Mouse (Mus musculus) CH12.LX (cell line): ENCODE results near the gene Sfxn5. TPM values are rescaled to one million over a fixed set of nuclear protein-coding genes. Genes with fewer than 3 reads are reported as not detected.

Experiments
- DNase-seq: peaks from one replicate; pipeline ENCODE4 v3.0.0-alpha.2; 2013; ENCODE audit errors: extremely low read depth
- H3K27ac ChIP-seq: 2 replicates; pipeline ENCODE4 v1.5.1; 2012; ENCODE audit warnings: low read depth, mild to moderate bottlenecking, control low read depth, moderate library complexity; ENCODE audit not compliant: insufficient read depth
- H3K27me3 ChIP-seq: replicated peaks from 2 replicates; pipeline ENCODE3; 2012; ENCODE audit warnings: inconsistent platforms
- H3K36me3 ChIP-seq, 2 experiments: replicated peaks in 1 of 2; 2 replicates each; pipeline versions ENCODE3 to v1.6.1; 2012; ENCODE audit warnings: inconsistent platforms in 1 of 2, low read length in 1 of 2, mild to moderate bottlenecking in 1 of 2, mixed read lengths in 1 of 2, moderate library complexity in 1 of 2; ENCODE audit not compliant: control insufficient read depth in 1 of 2, insufficient read depth in 1 of 2
- H3K4me1 ChIP-seq, 2 experiments: 2 replicates each; pipeline ENCODE4 v1.6.1; 2012; ENCODE audit warnings: inconsistent platforms in 1 of 2, moderate library complexity in 1 of 2; ENCODE audit not compliant: insufficient read depth in 2 of 2, control insufficient read depth in 1 of 2
- H3K4me2 ChIP-seq: 2 replicates; pipeline ENCODE4 v1.6.1; 2012; ENCODE audit warnings: low read depth, mild to moderate bottlenecking, control low read depth; ENCODE audit not compliant: poor library complexity, insufficient read depth, severe bottlenecking
- H3K4me3 ChIP-seq, 3 experiments: fragments of 150-350 bp in 1 of 3; sonication (generic) in 1 of 3; replicated peaks in 1 of 3; 2 replicates each; pipeline versions ENCODE3 to v1.5.1; 2011 to 2012; ENCODE audit warnings: low read depth in 2 of 3, low read length in 2 of 3, mild to moderate bottlenecking in 2 of 3, moderate library complexity in 2 of 3, control low read depth in 1 of 3, improper control_type of control experiment in 1 of 3, inconsistent platforms in 1 of 3, mixed read lengths in 1 of 3; ENCODE audit not compliant: poor library complexity in 1 of 3
- H3K79me2 ChIP-seq: replicated peaks from 2 replicates; pipeline ENCODE4 v1.6.1; 2012; ENCODE audit warnings: mild to moderate bottlenecking, moderate library complexity; ENCODE audit not compliant: control insufficient read depth, poor library complexity, insufficient read depth, severe bottlenecking; ENCODE audit errors: extremely low read depth
- H3K9ac ChIP-seq: 2 replicates; pipeline ENCODE4 v1.6.1; 2012; ENCODE audit warnings: low read depth, mild to moderate bottlenecking, control low read depth, moderate library complexity; ENCODE audit not compliant: insufficient read depth
- H3K9me3 ChIP-seq: replicated peaks from 2 replicates; pipeline ENCODE3; 2012; ENCODE audit warnings: low read length, inconsistent platforms, mixed read lengths
- ETS1 ChIP-seq: conservative IDR thresholded peaks from 2 replicates; pipeline ENCODE4 v1.6.1; 2012; ENCODE audit warnings: low read depth, mild to moderate bottlenecking, inconsistent platforms, low read length, improper control_type of control experiment, moderate library complexity
- HCFC1 ChIP-seq: IDR thresholded peaks from 2 replicates; pipeline ENCODE4 v1.6.1; 2012; ENCODE audit warnings: low read depth, mild to moderate bottlenecking, inconsistent platforms, low read length, improper control_type of control experiment
- KAT2A ChIP-seq: IDR thresholded peaks from 2 replicates; pipeline ENCODE4 v1.6.1; 2012; ENCODE audit warnings: low read length, improper control_type of control experiment, inconsistent platforms; ENCODE audit not compliant: insufficient replicate concordance
- MAFK ChIP-seq: IDR thresholded peaks from 2 replicates; pipeline ENCODE4 v1.6.1; 2011; ENCODE audit warnings: low read length, improper control_type of control experiment; ENCODE audit not compliant: insufficient replicate concordance
- MAX ChIP-seq: IDR thresholded peaks from 2 replicates; pipeline ENCODE4 v1.6.1; 2011; ENCODE audit warnings: low read length, improper control_type of control experiment
- MAZ ChIP-seq: IDR thresholded peaks from 2 replicates; pipeline ENCODE4 v1.6.1; 2012; ENCODE audit warnings: low read depth, mild to moderate bottlenecking, inconsistent platforms, low read length, improper control_type of control experiment, moderate library complexity
- MXI1 ChIP-seq: IDR thresholded peaks from 2 replicates; pipeline ENCODE4 v1.6.1; 2011; ENCODE audit warnings: mild to moderate bottlenecking, low read depth, low read length, improper control_type of control experiment
- MYC ChIP-seq: IDR thresholded peaks from 2 replicates; pipeline ENCODE4 v1.6.1; 2011; ENCODE audit warnings: low read depth, mild to moderate bottlenecking, improper control_type of control experiment, low read length
- POLR2A ChIP-seq: IDR thresholded peaks from 2 replicates; pipeline ENCODE4 v1.6.1; 2011; ENCODE audit warnings: low read depth, mild to moderate bottlenecking, improper control_type of control experiment, low read length
- RCOR1 ChIP-seq: conservative IDR thresholded peaks from 2 replicates; pipeline ENCODE4 v1.6.1; 2012; ENCODE audit warnings: low read depth, mild to moderate bottlenecking, inconsistent platforms, low read length, improper control_type of control experiment
- SIN3A ChIP-seq: IDR thresholded peaks from 2 replicates; pipeline ENCODE4 v1.6.1; 2012; ENCODE audit warnings: low read length, improper control_type of control experiment, inconsistent platforms
- SMC3 ChIP-seq: IDR thresholded peaks from 2 replicates; pipeline ENCODE4 v1.6.1; 2011; ENCODE audit warnings: low read depth, low read length, improper control_type of control experiment
- UBTF ChIP-seq: IDR thresholded peaks from 2 replicates; pipeline ENCODE4 v1.6.1; 2012; ENCODE audit warnings: low read depth, mild to moderate bottlenecking, inconsistent platforms, low read length, improper control_type of control experiment, moderate library complexity
- ZKSCAN1 ChIP-seq: IDR thresholded peaks from 2 replicates; pipeline ENCODE4 v1.6.1; 2012; ENCODE audit warnings: low read depth, inconsistent platforms, low read length, improper control_type of control experiment, borderline replicate concordance
- dilution Hi-C: fragments of 300-500 bp; cut with MboI; formaldehyde crosslinking; loops from 2 replicates; pipeline ENCODE4 v1.14.3; 2020; ENCODE audit warnings: low sequenced_read_pairs; ENCODE audit not compliant: extremely low pct_unique_long_range_greater_than_20kb, extremely low pct_ligation_motif_present
- in situ Hi-C: fragments of 300-500 bp; cut with MboI; formaldehyde crosslinking; loops from 3 replicates; pipeline ENCODE4 v1.14.3; 2019; ENCODE audit warnings: low sequenced_read_pairs, low pct_ligation_motif_present, low pct_unique_long_range_greater_than_20kb, mixed read lengths
- polyA plus RNA-seq: library from polyadenylated mRNA; unstranded; fragments of >175 nt; gene quantifications from 2 replicates; pipeline ENCODE4 v1.2.1, GENCODE M21; 2012; ENCODE audit warnings: low read depth; ENCODE audit not compliant: insufficient read length
- total RNA-seq, 2 experiments: library from RNA; depleted of rRNA; stranded (reverse); fragments of 300-350 nt in 1 of 2; fragments of >200 nt in 1 of 2; gene quantifications; 2 replicates each; pipeline ENCODE4 v1.2.3; 2012 to 2014

The Sfxn5 gene
- total and polyA plus RNA-seq, 3 experiments, result 0.55 to 0.93 (median 0.66) TPM

GRCm38 (mm10) chr6:85304966-85305365 lies 28.3 kb downstream of the Sfxn5 start:
- Histone ChIP-seq H3K27me3 (no peaks in the 10 kb centered on the region), H3K27ac (no peak overlapping the region), H3K36me3 (no peaks in the 10 kb centered on the region), H3K4me3 (no peak overlapping the region), H3K4me1 (peaks cover 2 to 25% of the 10 kb centered on the region in 2 experiments; a peak in 2 of 4 replicates), H3K79me2 (no peaks in the 10 kb centered on the region), H3K9me3 (no peaks in the 10 kb centered on the region), H3K9ac (no peak overlapping the region), H3K4me2 (no peak overlapping the region)
- TF ChIP-seq ETS1 (no peak), RCOR1 (no peak), SIN3A (no peak), KAT2A (no peak), MXI1 (no peak), MAFK (no peak), UBTF (no peak), ZKSCAN1 (no peak), MAX (no peak), HCFC1 (no peak), MYC (no peak), POLR2A (no peak), SMC3 (no peak)
- in situ Hi-C loops (no loop called here), dilution Hi-C loops (no loop called here)
- DNase-seq, result no peak

- Histone ChIP-seq H3K27me3 (no peaks in the 10 kb centered on the region), H3K4me3 (no peak overlapping the region), H3K27ac (no peak overlapping the region), H3K36me3 (no peaks in the 10 kb centered on the region), H3K9me3 (no peaks in the 10 kb centered on the region), H3K79me2 (no peaks in the 10 kb centered on the region), H3K9ac (no peak overlapping the region), H3K4me1 (peaks cover 2 to 25% of the 10 kb centered on the region in 2 experiments; a peak in 2 of 4 replicates), H3K4me2 (no peak overlapping the region)
- DNase-seq, result no peak
- TF ChIP-seq MAZ, result no peak
- in situ Hi-C loops, result no loop called here
- dilution Hi-C loops, result no loop called here
Measured at GRCm38 (mm10) chr6:85302326-85303055, 30.7 kb downstream of the Sfxn5 start.
